Mouse (Mus musculus): ENCODE measurements around the gene Trpm8. TPM values are rescaled to one million over a fixed set of nuclear protein-coding genes. Genes with fewer than 3 reads are reported as not detected.

The Trpm8 gene
- polyA plus RNA-seq, 1 experiment from 2014 or later, result not detected

DNA sequence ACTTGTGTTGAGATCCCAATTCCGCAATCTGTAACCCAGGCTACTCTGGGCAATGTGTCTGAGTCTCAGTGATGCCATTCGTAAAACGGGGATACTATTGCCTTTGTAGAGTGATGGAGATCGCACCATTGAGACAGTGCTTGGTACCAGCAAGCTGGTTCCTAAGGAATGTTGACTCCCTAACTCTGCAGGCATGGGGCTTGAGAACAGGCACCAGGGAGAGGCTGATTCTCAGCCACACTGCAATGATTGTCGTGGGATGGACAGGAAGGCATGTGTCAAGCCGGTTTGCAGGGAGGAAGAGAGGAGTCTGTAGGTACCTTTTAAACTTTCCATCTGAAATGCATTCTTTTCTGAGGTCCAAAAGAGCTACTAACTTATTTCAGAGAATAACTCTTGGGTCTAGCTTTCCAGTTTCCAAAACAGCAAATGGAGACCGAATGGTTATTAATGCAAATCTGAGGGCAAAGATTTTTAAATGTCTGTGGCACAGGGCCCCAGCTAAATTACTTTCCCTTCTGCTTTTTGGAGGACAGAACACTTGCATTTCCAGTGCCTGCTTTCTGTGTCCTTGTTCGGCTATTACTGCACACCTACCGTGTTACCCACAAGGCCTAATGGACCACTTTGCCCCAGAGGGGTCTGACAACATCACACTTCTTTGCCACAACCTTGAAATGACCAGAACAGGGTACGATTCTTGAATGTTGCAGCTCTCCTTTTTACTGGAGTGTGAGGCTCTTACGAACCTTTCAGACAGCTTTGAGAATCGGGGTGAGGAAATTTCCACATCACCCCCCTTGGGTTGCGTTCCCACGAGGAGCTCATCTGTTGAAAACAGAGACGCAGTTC, 6.1 kb downstream of the Trpm8 start:
- WGBS, result 80% methylated on average over 15 of the region's 15 CpGs
- no peak overlapping the region for H3K27ac ChIP-seq
- no peaks in the 10 kb centered on the region for H3K27me3 ChIP-seq
- no peak overlapping the region for H3K4me3 ChIP-seq (replicated peaks)
- no peaks in the 10 kb centered on the region for H3K36me3 ChIP-seq (replicated peaks)
- no peak overlapping the region for H3K4me2 ChIP-seq
- H3K9me3 ChIP-seq, result peaks cover 63% of the 10 kb centered on the region
- no peak overlapping the region for H3K9ac ChIP-seq
- no peaks in the 10 kb centered on the region for H3K4me1 ChIP-seq
- ATAC-seq (ENCODE audit: low FRiP score), result no peak

DNA sequence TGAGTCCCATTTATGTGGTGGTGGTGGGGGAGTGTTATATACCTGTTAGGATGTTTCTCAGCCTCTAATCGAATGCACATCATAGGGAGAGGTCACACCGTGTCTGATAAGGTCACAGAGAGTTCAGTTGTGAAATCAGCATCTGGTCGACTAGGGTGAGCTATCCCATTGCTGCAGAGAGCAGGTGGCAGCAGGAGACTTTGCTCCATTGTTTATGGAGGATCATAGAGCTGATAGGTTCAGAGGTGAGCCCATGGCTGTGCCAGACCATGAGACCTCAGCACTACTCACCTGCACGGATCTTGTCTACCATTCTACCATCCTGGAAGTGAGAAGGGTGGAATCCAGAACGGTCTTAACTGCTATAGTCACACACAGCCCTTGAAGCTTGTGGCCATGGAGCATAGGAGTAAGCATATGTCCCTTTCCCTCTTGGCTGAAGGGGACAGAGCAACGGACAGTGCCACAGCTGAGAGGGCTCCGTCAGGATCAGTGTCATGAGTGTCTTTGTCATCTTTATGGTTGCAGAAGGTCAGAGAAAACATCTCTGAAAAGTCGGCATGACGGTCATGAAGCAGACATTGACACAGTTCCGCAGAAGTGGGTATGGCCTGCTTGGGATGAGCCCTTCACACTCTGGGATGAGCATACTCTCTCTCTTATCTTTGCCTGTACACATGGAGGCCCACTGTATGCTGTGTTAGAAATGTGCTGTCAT, 6.9 kb downstream of the Trpm8 start:
- no peak overlapping the region for H3K9ac ChIP-seq
- H3K4me1 ChIP-seq, result no peaks in the 10 kb centered on the region
- peaks cover 69% of the 10 kb centered on the region for H3K9me3 ChIP-seq
- H3K27me3 ChIP-seq, result no peaks in the 10 kb centered on the region
- peak; percentile 4; the same call in 1 of the 2 replicates for ATAC-seq (ENCODE audit: low FRiP score)
- no peaks in the 10 kb centered on the region for H3K36me3 ChIP-seq (replicated peaks)
- WGBS, result 61% methylated on average over 10 of the region's 10 CpGs
- H3K4me3 ChIP-seq (replicated peaks), result no peak overlapping the region
- no peak overlapping the region for H3K4me2 ChIP-seq
- H3K27ac ChIP-seq, result no peak overlapping the region

DNA sequence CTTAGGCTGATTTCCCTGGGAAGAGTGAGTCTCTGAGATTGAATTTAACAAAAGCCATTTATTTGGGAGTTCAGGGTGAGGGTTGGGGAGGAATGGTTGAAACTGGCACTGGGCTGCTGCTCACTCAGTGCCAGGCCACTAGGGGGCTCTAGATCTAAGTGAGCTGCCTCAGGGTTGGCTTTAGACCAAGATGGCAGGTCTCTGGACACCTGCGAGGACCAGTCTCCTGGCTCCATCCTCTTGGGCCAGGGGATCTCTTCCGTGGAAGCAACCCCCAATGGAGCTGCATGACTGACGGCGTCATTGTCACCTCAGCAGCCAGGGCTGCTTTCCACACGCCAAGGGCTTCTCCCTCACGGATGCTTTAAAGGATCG, 7.5 kb downstream of the Trpm8 start:
- 64% methylated on average over 7 of the region's 7 CpGs for WGBS
- Histone ChIP-seq H3K9ac (no peak overlapping the region), H3K4me2 (no peak overlapping the region), H3K4me3 (replicated peaks) (no peak overlapping the region), H3K27ac (no peak overlapping the region), H3K4me1 (no peaks in the 10 kb centered on the region), H3K27me3 (no peaks in the 10 kb centered on the region), H3K9me3 (peaks cover 74% of the 10 kb centered on the region), H3K36me3 (replicated peaks) (no peaks in the 10 kb centered on the region)
- ATAC-seq (ENCODE audit: low FRiP score), result no peak; the same call in 1 of the 2 replicates

DNA sequence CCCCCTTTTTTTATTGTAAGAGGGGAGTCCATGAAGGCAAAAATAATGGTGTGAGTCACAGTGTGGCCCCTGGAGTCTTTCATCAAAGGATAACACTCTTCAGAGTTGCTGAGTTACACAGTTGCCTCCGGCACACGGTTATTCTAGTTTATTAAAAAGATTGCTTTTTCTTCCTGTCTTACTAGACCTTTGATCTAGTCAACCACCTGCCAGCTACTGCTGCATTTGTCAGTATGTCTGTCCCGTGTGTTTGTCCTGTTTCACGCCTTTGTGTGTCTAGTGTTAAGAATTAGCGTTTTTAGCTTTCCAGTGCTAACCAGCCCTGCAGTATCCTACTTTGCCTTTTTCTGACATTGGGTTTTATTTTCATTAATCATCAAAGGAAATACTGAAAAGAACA, 8.2 kb downstream of the Trpm8 start:
- H3K4me2 ChIP-seq, result no peak overlapping the region
- H3K4me1 ChIP-seq, result no peaks in the 10 kb centered on the region
- no peak overlapping the region for H3K27ac ChIP-seq
- H3K36me3 ChIP-seq (replicated peaks), result no peaks in the 10 kb centered on the region
- H3K9ac ChIP-seq, result no peak overlapping the region
- no peak for ATAC-seq (ENCODE audit: low FRiP score)
- H3K9me3 ChIP-seq, result peaks cover 81% of the 10 kb centered on the region
- H3K4me3 ChIP-seq (replicated peaks), result no peak overlapping the region
- H3K27me3 ChIP-seq, result no peaks in the 10 kb centered on the region
- WGBS, result 69% methylated on average over 5 of the region's 5 CpGs

DNA sequence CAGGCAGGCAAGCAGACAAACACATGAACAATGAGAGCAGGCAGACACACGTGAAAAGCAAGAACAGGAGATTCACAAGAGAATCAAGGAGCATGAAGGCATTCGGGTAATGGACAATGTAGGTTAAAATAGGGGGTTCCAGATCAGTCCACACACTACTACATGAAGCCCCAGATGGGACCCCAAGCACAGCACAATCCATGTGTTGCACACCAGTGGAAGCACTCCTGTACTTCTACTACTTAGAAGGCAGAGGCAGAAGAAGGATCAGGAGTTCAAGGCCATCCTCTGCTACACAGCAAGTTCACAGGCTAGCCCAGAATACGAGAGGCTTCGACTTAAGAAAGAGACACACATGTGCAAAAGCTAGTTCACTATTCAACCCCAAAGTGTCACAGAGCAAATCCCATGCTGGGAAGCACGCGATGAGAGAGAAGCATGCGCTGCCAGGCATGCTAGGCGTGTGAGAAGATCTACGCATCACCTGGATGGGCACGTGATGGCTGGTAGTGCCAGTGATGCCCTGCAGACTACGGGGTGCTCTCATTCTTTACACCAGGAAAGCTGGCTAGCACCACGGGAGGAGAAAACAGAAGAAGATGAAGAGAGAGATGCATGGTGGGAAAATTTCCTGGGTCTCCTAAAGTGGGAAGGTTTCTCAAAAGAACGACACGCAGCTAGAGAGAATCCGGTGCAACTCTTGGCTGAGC, 8.8 kb downstream of the Trpm8 start:
- Histone ChIP-seq H3K27ac (no peak overlapping the region), H3K27me3 (no peaks in the 10 kb centered on the region), H3K9me3 (peaks cover 81% of the 10 kb centered on the region), H3K36me3 (replicated peaks) (no peaks in the 10 kb centered on the region), H3K4me1 (no peaks in the 10 kb centered on the region), H3K4me3 (replicated peaks) (no peak overlapping the region), H3K9ac (no peak overlapping the region), H3K4me2 (no peak overlapping the region)
- 82% methylated on average over 15 of the region's 15 CpGs for WGBS
- ATAC-seq (ENCODE audit: low FRiP score), result no peak

DNA sequence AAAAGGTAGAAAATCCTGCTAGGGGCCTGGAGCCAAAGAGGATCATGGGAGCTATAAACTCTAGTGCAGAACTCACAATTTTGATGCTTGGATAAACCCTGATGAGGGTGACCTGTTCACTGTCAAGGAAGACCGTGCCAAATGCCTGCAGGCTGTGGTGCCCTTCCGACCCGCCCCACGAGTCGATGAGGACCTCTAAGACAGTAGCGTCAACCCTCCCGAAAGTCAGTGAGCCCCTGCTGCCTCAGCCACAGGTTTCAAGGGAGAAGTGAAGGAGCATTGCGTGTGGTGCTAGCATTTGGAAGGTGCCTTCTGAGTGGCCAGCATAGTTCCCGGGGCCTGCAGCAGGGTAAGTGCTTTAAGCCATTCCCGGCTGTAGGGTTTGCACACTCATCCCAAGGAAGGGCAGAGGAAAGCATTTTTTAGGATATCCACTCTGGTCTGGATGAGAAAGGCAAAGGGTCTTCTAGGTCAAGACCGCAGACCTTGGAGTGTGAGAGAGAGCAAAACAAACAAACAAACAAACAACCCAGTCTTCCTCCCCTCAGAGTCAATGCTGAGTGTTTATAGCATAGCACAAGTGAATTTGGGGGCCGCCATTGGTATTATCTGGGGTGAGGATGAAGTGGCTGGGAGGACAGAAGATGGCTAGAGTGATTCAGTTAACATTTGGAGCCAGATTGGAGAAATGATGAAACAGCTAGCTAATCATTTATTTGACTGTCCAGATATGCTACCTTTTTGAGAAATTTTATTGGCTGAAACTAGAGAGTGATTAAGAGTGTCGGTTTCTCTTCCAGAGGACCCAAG, 9.6 kb downstream of the Trpm8 start:
- no peak overlapping the region for H3K4me2 ChIP-seq
- WGBS, result 75% methylated on average over 13 of the region's 13 CpGs
- no peak for ATAC-seq (ENCODE audit: low FRiP score)

DNA sequence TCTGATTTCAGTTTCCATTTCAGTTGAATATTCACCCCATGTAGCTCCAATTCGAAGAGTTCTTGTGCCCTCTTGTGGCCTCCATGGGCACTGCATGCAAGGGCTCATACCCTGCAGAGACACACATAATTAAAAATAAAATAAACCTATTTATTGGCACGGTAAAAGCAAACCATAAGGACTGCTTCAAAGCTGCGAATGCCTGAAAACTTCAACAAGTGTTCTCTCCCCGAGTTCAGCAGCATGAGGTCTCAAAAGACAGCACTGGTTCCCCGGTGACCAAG, 10.2 kb downstream of the Trpm8 start:
- Histone ChIP-seq H3K4me2 (no peak overlapping the region), H3K27ac (no peak overlapping the region), H3K27me3 (no peaks in the 10 kb centered on the region), H3K9ac (no peak overlapping the region), H3K9me3 (peaks cover 88% of the 10 kb centered on the region), H3K4me1 (no peaks in the 10 kb centered on the region), H3K36me3 (replicated peaks) (no peaks in the 10 kb centered on the region), H3K4me3 (replicated peaks) (no peak overlapping the region)
- ATAC-seq (ENCODE audit: low FRiP score), result peak; percentile 0; the same call in 1 of the 2 replicates
- WGBS, result 38% methylated on average over 5 of the region's 5 CpGs

More for the DNA sequence above, 9.6 kb downstream of the Trpm8 start:
- H3K4me1 ChIP-seq, result no peaks in the 10 kb centered on the region
- no peaks in the 10 kb centered on the region for H3K36me3 ChIP-seq (replicated peaks)
- H3K9me3 ChIP-seq, result peaks cover 89% of the 10 kb centered on the region
- no peak overlapping the region for H3K9ac ChIP-seq
- H3K27me3 ChIP-seq, result no peaks in the 10 kb centered on the region
- H3K27ac ChIP-seq, result no peak overlapping the region
- no peak overlapping the region for H3K4me3 ChIP-seq (replicated peaks)

DNA sequence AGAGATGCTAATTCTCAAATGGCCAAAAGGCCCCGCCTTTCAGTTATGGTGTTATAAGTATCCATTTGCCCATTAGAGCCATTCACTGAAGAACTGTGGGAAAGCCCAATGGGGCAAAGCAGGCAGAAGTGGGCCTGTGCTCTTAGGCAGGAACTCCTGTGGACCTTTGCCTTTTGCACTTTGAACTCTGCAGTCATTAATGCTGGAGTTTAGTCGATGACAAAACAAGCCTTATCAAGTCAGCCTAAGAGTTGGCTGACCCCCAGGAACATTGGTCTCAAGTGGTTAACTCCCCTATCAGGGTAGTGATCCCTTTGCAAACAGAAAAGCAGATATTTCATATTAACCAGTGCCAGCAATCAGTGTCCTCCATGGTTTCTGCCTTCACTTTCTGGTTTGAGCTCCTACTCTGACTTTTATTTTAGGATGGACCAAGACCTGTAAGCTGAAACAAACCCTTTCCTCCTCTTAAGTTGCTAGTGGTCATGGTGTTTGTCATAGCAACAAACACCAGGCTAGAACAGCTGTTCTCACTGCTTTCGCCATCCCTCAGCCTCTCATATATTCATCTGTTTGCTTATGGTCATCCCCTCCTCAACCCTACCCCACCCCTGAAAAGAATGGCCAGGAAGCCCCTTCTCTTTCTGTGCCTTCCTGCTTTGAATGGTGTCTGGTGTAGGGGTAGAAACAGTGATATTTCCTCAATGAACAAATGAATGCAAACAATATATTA, 10.8 kb downstream of the Trpm8 start:
- WGBS, result 43% methylated on average over 3 of the region's 3 CpGs
- Histone ChIP-seq H3K36me3 (replicated peaks) (no peaks in the 10 kb centered on the region), H3K27me3 (no peaks in the 10 kb centered on the region), H3K27ac (no peak overlapping the region), H3K4me1 (no peaks in the 10 kb centered on the region), H3K4me3 (replicated peaks) (no peak overlapping the region), H3K4me2 (no peak overlapping the region), H3K9me3 (peaks cover 83% of the 10 kb centered on the region), H3K9ac (no peak overlapping the region)
- no peak for ATAC-seq (ENCODE audit: low FRiP score)

DNA sequence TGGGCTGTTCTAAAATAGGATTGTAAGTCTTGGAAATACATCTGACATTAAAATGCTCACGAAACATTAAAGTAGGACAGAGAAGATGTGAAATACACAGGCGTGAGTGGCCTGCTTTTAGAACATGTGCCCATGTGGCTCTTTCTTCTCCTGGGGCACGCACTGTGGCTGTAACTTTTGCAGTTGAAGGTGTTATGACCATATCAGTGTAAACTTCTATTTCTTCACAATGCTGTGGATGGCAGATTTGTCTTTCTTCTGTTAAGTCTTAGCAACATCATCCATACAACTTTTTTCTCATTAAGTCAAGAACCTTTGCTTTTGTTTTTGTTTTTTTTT, 11.3 kb downstream of the Trpm8 start:
- Histone ChIP-seq H3K9ac (no peak overlapping the region), H3K36me3 (replicated peaks) (no peaks in the 10 kb centered on the region), H3K4me1 (no peaks in the 10 kb centered on the region), H3K4me3 (replicated peaks) (no peak overlapping the region), H3K9me3 (peaks cover 77% of the 10 kb centered on the region), H3K4me2 (no peak overlapping the region), H3K27ac (no peak overlapping the region), H3K27me3 (no peaks in the 10 kb centered on the region)
- no peak for ATAC-seq (ENCODE audit: low FRiP score)
- WGBS, result 74% methylated on average over 3 of the region's 3 CpGs

DNA sequence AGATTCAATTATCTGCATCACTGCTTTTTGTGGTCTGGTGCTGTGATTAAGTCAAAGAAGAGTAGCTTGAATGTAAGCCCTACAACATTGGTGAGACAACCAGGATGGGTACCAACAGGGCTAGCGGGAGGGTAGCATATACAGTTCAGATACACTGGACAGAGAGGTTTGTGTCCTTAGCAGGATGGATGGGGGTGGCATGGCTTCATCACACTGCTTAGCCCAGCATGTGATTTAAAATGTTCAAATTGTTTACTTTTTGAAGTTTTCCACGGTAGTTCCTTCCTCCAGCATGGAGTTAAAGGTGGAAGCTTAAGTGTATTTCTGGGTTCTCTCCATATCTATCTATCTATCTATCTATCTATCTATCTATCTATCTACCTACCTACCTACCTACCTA, 11.7 kb downstream of the Trpm8 start:
- ATAC-seq (ENCODE audit: low FRiP score), result no peak
- Histone ChIP-seq H3K27ac (no peak overlapping the region), H3K36me3 (replicated peaks) (no peaks in the 10 kb centered on the region), H3K4me3 (replicated peaks) (no peak overlapping the region), H3K27me3 (no peaks in the 10 kb centered on the region), H3K4me1 (no peaks in the 10 kb centered on the region), H3K9me3 (peaks cover 73% of the 10 kb centered on the region), H3K9ac (no peak overlapping the region), H3K4me2 (no peak overlapping the region)
- 43% methylated on average over 2 of the region's 2 CpGs for WGBS

DNA sequence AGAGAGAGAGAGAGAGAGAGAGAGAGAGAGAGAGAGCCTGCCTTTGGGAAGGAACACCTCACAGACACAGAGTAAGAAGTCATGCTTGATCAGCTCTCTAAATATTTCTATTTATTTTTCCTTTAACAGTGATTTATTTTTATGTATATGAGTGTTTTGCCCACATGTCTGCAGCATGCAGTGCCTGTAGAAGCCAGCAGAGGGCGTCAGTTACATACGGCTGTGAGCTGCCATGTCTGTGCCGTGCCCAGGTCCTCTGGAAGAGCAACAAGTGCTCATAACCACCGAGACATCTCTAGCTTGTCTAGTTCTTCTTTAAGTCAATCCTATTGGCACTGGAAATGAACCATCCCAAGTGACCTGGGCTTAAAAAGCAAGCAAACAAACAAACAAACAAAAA, 12.5 kb downstream of the Trpm8 start:
- no peak overlapping the region for H3K4me3 ChIP-seq (replicated peaks)
- H3K36me3 ChIP-seq (replicated peaks), result no peaks in the 10 kb centered on the region
- no peak for ATAC-seq (ENCODE audit: low FRiP score)
- no peak overlapping the region for H3K4me2 ChIP-seq
- peaks cover 71% of the 10 kb centered on the region for H3K9me3 ChIP-seq
- 43% methylated on average over 4 of the region's 4 CpGs for WGBS
- no peak overlapping the region for H3K27ac ChIP-seq
- no peak overlapping the region for H3K9ac ChIP-seq
- no peaks in the 10 kb centered on the region for H3K27me3 ChIP-seq
- H3K4me1 ChIP-seq, result no peaks in the 10 kb centered on the region
